Mouse (Mus musculus) liver, adult 2 months (tissue): ENCODE data around the gene Stx17.

Experiments
- CTCF ChIP-seq: fragments of 200-500 bp; IDR thresholded peaks from 2 replicates; pipeline ENCODE4 v1.5.1; 2011; ENCODE audit warnings: low read depth, low read length, control low read depth
- POLR2A ChIP-seq: fragments of 200-500 bp; IDR thresholded peaks from 2 replicates; pipeline ENCODE4 v1.6.1; 2011; ENCODE audit warnings: low read length, control low read depth; ENCODE audit not compliant: insufficient read depth; ENCODE audit errors: extremely low read depth

GRCm38 (mm10) chr4:48086609-48087008, 38.1 kb upstream of the Stx17 start:
- TF ChIP-seq CTCF (no peak), POLR2A (no peak)
